In genomic region chr1:136557436-136557835, GRCm38 (mm10) we compare ENCODE assay signal across 21 mouse cellular contexts.
DNase-seq lines count a peak whose midpoint lies in the region; TF ChIP-seq lines count a peak whose summit lies in the region.
"Had no signal": no experiment of that assay in that cellular context is flagged by ENCODE, and none has a peak within 500 bp of the region (broad histone marks: within the 10 kb centered on the region; RNA-seq: fewer than 3 reads in every experiment).

No protein-coding gene starts in this region.

- H3K4me3 ChIP-seq in MEL (ENCODE audit: control insufficient read depth in 1 of 2, insufficient read depth in 1 of 2, low read depth in 2 of 2, low read length in 2 of 2): no peak overlapping the region
- H3K4me3 ChIP-seq: embryonic facial prominence, embryonic 13.5 days; embryonic facial prominence, embryonic 15.5 days; erythroblast, embryonic 14.5 days; forebrain, embryonic 10.5 days; forebrain, embryonic 12.5 days had no signal

- no peaks in the 10 kb centered on the region for H3K9me3 ChIP-seq in MEL (replicated peaks; ENCODE audit: insufficient read depth, low read length)
- H3K9me3 ChIP-seq: embryonic facial prominence, embryonic 13.5 days; embryonic facial prominence, embryonic 15.5 days; forebrain, embryonic 10.5 days; forebrain, embryonic 12.5 days; G1E had no signal

- no peaks in the 10 kb centered on the region for H3K4me1 ChIP-seq in MEL (ENCODE audit: control insufficient read depth in 1 of 2, insufficient read depth in 2 of 2, low read length in 2 of 2)
- H3K4me1 ChIP-seq: forebrain, embryonic 12.5 days had no signal

- TF ChIP-seq CTCF in MEL (IDR thresholded peaks at IDR 0.05 in 2 of 3, conservative IDR thresholded peaks at IDR 0.05 in 1 of 3; ENCODE audit: control insufficient read depth in 1 of 3, insufficient read depth in 1 of 3, low read depth in 2 of 3, low read length in 3 of 3, poor library complexity in 1 of 3, severe bottlenecking in 1 of 3): no peak

- H3K27me3 ChIP-seq in MEL (ENCODE audit: control insufficient read depth in 1 of 2, insufficient read depth in 2 of 2, low read length in 2 of 2): no peaks in the 10 kb centered on the region; a peak in 1 of 4 replicates
- H3K27me3 ChIP-seq: embryonic facial prominence, embryonic 13.5 days; embryonic facial prominence, embryonic 15.5 days; forebrain, embryonic 12.5 days; Patski had no signal

- H3K9ac ChIP-seq in MEL (ENCODE audit: control insufficient read depth, low read depth, low read length, poor library complexity, severe bottlenecking): no peak overlapping the region
- H3K9ac ChIP-seq: embryonic facial prominence, embryonic 13.5 days; embryonic facial prominence, embryonic 15.5 days; forebrain, embryonic 12.5 days had no signal

- no peak for TF ChIP-seq POLR2A in MEL (IDR thresholded peaks at IDR 0.05; ENCODE audit: control insufficient read depth in 1 of 2, insufficient read depth in 1 of 2, low read depth in 1 of 2, low read length in 2 of 2, poor library complexity in 1 of 2)

- H3K79me2 ChIP-seq in MEL (ENCODE audit: control insufficient read depth, insufficient read depth, low read length, poor library complexity): no peaks in the 10 kb centered on the region

- DNase-seq in ES-CJ7 (ENCODE audit: low read depth, low spot score): peak; percentile 81
- peak; percentile 13 for DNase-seq in MEL (ENCODE audit: low read depth, low spot score)
- DNase-seq in ZHBTc4 (ENCODE audit: low read depth, low spot score): peak; percentile 87
- no peak for DNase-seq in right cerebral cortex, adult 18-20 months
- no peak for DNase-seq in cerebellum, adult 11-12 months
- DNase-seq: adrenal gland, adult 8-10 months; adrenal gland, postnatal 14 days; adrenal gland, postnatal 36 days; cerebellum, adult 18-20 months; cerebellum, adult 8-10 months; cerebellum, adult 9-11 months; cerebellum, postnatal 14 days; cerebellum, postnatal 36 days; embryo, embryonic 11 days had no signal

- TF ChIP-seq EP300 in MEL (IDR thresholded peaks at IDR 0.05; ENCODE audit: low read depth in 1 of 2, low read length in 2 of 2): no peak

- no peak for TF ChIP-seq RAD21 in MEL (IDR thresholded peaks at IDR 0.05; ENCODE audit: low read depth, low read length)

- no peak overlapping the region for H3K27ac ChIP-seq in MEL (ENCODE audit: control insufficient read depth, low read depth, low read length)
- H3K27ac ChIP-seq: embryonic facial prominence, embryonic 13.5 days; embryonic facial prominence, embryonic 15.5 days; forebrain, embryonic 10.5 days; forebrain, embryonic 12.5 days had no signal

- H3K36me3 ChIP-seq in MEL (ENCODE audit: control insufficient read depth in 1 of 2, insufficient read depth in 2 of 2, low read length in 2 of 2): no peaks in the 10 kb centered on the region
- H3K36me3 ChIP-seq: embryonic facial prominence, embryonic 13.5 days; embryonic facial prominence, embryonic 15.5 days; forebrain, embryonic 10.5 days; forebrain, embryonic 12.5 days; G1E had no signal

TF ChIP-seq in MEL, 35 proteins besides CTCF, POLR2A, EP300 and RAD21:
- TF ChIP-seq MYC (IDR thresholded peaks at IDR 0.05; ENCODE audit: low read depth, low read length) (no peak), MAX (IDR thresholded peaks at IDR 0.05; ENCODE audit: low read length) (no peak), MAZ (IDR thresholded peaks at IDR 0.05; ENCODE audit: low read depth, low read length) (no peak), POLR2AphosphoS2 (IDR thresholded peaks at IDR 0.05; ENCODE audit: low read length) (no peak), NRF1 (IDR thresholded peaks at IDR 0.05; ENCODE audit: insufficient read depth, low read depth, low read length, poor library complexity, severe bottlenecking) (no peak), USF1 (IDR thresholded peaks at IDR 0.05; ENCODE audit: low read depth, low read length) (peak; percentile 47; the same call in 1 of the 2 replicates), GABPA (IDR thresholded peaks at IDR 0.05; ENCODE audit: low read depth, low read length) (no peak)

Comparison
In these comparisons a context has a peak if more than half of its experiments do, and no peak if none do; other contexts are left out.
1. DNase-seq: peak in ES-CJ7 (single experiment), MEL (single experiment) and ZHBTc4 (single experiment); none in right cerebral cortex, adult 18-20 months (single experiment) and cerebellum, adult 11-12 months (single experiment).